Mouse (Mus musculus) forebrain, embryonic 14.5 days (tissue): ENCODE measurements around the gene Gm7075. TPM values are rescaled to one million over a fixed set of nuclear protein-coding genes. Genes with fewer than 3 reads are reported as not detected.
"Not testable (repeated sequence)": the region's sequence is repeated elsewhere in the genome, so short reads cannot be mapped to it uniquely, and the experiment has no call there.

Experiments
- ATAC-seq: fragments of 200-750 bp; cut with Nextera tagmentation; 2 replicates; pipeline ENCODE4 v1.8.0; 2017; ENCODE audit warnings: mild to moderate bottlenecking, moderate library complexity
- DNase-seq: peaks from one replicate; pipeline ENCODE4 v3.0.0-alpha.2; 2015; ENCODE audit warnings: low spot score
- H3K27ac ChIP-seq: fragments of 300-500 bp; sonication (generic); 2 replicates; pipeline ENCODE4 v1.5.1; 2014; ENCODE audit warnings: low read depth, mild to moderate bottlenecking, control low read depth, low read length, moderate library complexity
- H3K27me3 ChIP-seq: fragments of 300-500 bp; sonication (generic); replicated peaks from 2 replicates; pipeline ENCODE4 v1.6.1; 2014; ENCODE audit warnings: low read length, control low read depth, mixed read lengths; ENCODE audit not compliant: control insufficient read depth, insufficient read depth
- H3K36me3 ChIP-seq: fragments of 300-500 bp; sonication (generic); 2 replicates; pipeline ENCODE4 v1.6.1; 2014; ENCODE audit warnings: low read length, control low read depth; ENCODE audit not compliant: control insufficient read depth, insufficient read depth
- H3K4me1 ChIP-seq: fragments of 300-500 bp; sonication (generic); 2 replicates; pipeline ENCODE4 v1.6.1; 2014; ENCODE audit warnings: antibody characterized with exemption, low read length, control low read depth; ENCODE audit not compliant: control insufficient read depth, insufficient read depth
- H3K4me2 ChIP-seq: fragments of 300-500 bp; sonication (generic); 2 replicates; pipeline ENCODE4 v1.6.1; 2014; ENCODE audit warnings: mild to moderate bottlenecking, control low read depth, low read length
- H3K4me3 ChIP-seq: fragments of 300-500 bp; sonication (generic); 2 replicates; pipeline ENCODE4 v1.5.1; 2014; ENCODE audit warnings: low read depth, low read length, control low read depth
- H3K9ac ChIP-seq: fragments of 300-500 bp; sonication (generic); 2 replicates; pipeline ENCODE4 v1.6.1; 2014; ENCODE audit warnings: mild to moderate bottlenecking, low read length, control low read depth, moderate library complexity
- H3K9me3 ChIP-seq: fragments of 300-500 bp; sonication (generic); replicated peaks from 2 replicates; pipeline ENCODE4 v1.6.1; 2016; ENCODE audit warnings: low read length, control low read depth, mixed read lengths; ENCODE audit not compliant: control insufficient read depth
- WGBS: fragments of 180-500 bp; shearing (Covaris S2); extraction: QIAGEN DNeasy Blood & Tissue Kit; methylation state at CpG from one replicate; pipeline ENCODE4 v1.1.7; 2014; 5-methylcytosine and 5-hydroxymethylcytosine counted together
- polyA plus RNA-seq: library from polyadenylated mRNA; unstranded; fragments of >200 nt; fragmentation: Nextera tagmentation; extraction: Ambion mirVana; gene quantifications from 2 replicates; pipeline ENCODE4 v1.2.1, GENCODE M21; 2014

Gm7075 gene
- not detected in 2 replicates for polyA plus RNA-seq

DNA sequence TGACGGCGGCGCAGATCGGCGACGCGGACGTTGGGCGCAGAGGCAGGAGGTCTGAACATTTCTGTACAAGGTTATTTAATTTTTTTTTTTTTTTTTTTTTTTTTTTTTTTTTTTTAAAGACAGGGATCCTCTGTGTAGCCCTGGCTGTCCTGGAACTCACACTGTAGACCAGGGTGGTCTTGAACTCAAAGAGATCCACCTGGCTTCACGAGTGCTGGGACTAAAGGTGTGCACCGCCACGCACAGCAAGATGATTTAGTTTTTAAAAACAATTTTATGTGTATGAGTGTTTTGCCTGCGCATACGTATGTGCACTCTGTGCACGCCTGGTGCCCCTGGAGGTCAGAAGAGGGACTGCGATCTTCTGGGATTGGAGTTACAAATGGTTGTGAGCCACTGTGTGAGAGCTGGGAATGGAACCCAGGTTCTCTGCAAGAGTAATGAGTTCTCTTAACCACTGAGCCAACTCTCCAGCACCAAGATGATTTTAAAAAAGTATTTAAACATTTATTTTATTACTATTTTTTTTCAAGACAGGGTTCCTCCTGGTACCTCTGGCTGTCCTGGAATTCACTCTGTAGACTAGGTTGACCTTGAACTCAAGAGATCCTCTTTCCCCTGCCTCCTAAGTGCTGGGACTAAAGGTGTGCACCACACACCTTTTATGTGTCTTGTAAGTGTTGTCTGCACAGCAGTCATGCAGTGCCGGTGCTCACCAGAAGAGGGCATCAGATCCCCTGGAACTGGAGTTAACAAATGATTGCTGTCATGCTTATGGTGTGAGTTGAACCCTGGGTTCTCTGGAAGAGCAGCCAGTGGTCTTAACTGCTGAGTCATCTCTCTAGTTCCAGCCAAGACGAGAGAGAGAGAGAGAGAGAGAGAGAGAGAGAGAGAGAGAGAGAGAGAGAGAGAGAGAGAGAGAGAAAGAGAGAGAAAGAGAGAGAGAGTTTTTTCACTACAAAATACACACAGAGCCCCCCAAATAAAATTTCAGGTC, at the start of gene Gm7075:
TSS of gene Gm7075 (minus strand) at position 51 of the 997 bp plus-strand sequence.
- Histone ChIP-seq H3K9ac (no peak within 1 kb of the TSS), H3K9me3 (no peaks in the 10 kb centered on the region), H3K4me1 (no peaks in the 10 kb centered on the region), H3K36me3 (no peaks in the 10 kb centered on the region), H3K27me3 (no peaks in the 10 kb centered on the region), H3K4me3 (no peak within 1 kb of the TSS), H3K4me2 (no peak within 1 kb of the TSS), H3K27ac (no peak within 1 kb of the TSS)
- 85% methylated on average over 18 of the region's 18 CpGs for WGBS
- ATAC-seq (no peak), DNase-seq (peak; percentile 28)

DNA sequence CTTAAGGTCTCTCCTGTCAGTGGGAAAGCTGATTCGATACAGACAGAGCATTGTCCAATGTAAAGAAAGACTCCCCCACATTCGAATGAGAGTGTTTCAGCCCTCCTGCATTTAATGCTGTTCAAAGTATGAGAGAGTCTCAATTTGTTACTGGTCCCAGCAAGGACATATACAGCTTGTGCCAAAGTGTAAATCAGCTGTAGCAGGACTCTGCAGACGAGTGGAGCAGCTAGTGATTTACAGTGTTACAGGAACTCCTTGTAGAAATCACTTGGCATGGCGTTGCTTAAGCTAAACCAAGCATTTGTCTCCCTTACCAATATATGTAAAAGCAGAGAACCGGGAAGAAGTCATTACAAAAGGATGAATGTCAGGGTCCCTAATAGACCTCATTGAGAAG, 39.3 kb upstream of the Gm7075 start:
- WGBS = 61% methylated on average over 5 of the region's 5 CpGs
- Histone ChIP-seq H3K4me1 (no peaks in the 10 kb centered on the region), H3K4me3 (no peak overlapping the region), H3K27me3 (no peaks in the 10 kb centered on the region), H3K9me3 (no peaks in the 10 kb centered on the region), H3K36me3 (no peaks in the 10 kb centered on the region), H3K4me2 (no peak overlapping the region), H3K27ac (no peak overlapping the region), H3K9ac (no peak overlapping the region)
- no peak for ATAC-seq
- DNase-seq = no peak

DNA sequence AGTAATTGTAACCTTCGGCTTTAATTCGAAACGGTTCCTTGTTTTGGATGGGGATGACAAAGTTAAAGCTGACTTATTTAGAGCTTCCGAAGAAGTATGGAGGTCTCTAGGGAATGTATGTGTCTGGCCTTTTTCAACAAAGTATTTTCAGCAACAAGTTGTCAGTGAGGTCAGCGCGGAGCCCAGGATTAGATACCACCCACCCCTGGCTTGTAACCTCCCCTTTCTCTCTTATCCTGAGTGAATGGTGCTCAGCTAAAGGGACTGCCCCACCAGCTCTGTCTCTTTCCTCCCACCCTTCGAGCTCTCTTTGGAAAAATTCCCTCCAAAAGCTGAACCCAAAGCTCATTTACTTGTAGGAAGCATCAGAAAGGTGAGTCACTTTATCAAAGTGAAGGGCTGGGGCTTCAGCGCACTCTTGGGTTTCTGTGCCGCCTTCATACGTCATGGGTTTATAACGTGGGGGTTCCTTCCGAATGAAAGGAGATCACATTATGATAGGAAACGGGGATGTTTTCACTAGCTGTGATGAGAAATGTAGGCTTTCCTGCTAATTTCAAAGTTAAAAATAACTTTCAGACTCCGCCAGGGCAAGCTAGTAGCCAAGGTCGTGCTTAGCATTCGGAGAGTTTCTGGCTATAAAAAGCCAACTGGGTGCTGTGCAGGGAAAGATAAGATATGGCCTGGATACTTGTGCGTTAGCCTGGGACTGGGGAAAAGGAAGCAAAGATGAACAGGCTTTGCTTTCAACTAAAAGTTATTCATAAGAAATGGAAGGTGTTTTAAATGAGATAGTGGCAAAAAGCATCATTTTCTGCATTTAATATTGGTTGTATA, 35.9 kb upstream of the Gm7075 start:
- Histone ChIP-seq H3K27ac (no peak overlapping the region), H3K4me1 (no peaks in the 10 kb centered on the region), H3K36me3 (no peaks in the 10 kb centered on the region), H3K4me2 (no peak overlapping the region), H3K27me3 (no peaks in the 10 kb centered on the region), H3K9me3 (no peaks in the 10 kb centered on the region), H3K9ac (no peak overlapping the region), H3K4me3 (no peak overlapping the region)
- DNase-seq (no peak), ATAC-seq (no peak)
- 88% methylated on average over 17 of the region's 17 CpGs for WGBS

DNA sequence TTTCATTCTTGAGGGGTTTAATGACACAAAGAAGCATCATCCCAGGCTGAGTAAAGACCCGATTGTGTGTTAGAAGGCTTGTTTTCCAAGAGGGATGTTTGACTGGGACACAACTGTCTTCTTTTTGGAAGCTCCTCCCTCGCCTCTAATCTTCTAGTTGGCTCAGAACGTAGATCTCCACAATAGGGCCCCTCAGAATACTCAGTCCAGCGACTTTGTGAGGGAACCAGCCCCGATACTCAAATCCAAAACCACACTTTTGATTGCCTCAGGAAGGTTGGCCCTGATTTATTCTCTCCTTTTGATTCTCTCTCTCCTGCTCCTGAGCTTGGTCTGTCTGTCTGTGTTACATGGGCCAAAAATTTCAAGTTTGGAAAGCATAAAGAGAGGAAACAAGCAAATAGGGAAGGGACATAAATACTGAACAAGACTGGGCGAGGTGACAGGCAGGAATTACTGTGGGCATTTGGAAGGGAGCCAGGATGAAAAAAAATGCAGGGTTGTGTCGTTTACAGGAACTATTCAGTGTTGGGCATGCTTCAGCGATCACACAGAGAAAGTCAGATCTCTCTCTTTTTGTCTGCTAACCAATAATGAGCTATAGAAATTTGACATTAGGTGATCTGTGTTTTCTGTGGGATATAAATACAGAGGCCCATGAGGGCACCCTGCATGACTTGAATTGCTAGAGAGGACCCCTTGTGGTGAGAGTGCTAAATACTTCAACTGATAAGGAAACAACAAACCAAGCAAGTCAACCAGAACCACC, 33.7 kb upstream of the Gm7075 start:
- no peak overlapping the region for H3K4me3 ChIP-seq
- H3K9ac ChIP-seq = no peak overlapping the region
- no peaks in the 10 kb centered on the region for H3K27me3 ChIP-seq
- DNase-seq = peak; percentile 84
- H3K27ac ChIP-seq = no peak overlapping the region; the same call in 1 of the 2 replicates
- H3K4me1 ChIP-seq = no peaks in the 10 kb centered on the region
- WGBS = 11% methylated on average over 8 of the region's 8 CpGs
- no peak overlapping the region for H3K4me2 ChIP-seq
- peak; percentile 74; the same call in 1 of the 2 replicates for ATAC-seq
- no peaks in the 10 kb centered on the region for H3K36me3 ChIP-seq
- H3K9me3 ChIP-seq = no peaks in the 10 kb centered on the region

DNA sequence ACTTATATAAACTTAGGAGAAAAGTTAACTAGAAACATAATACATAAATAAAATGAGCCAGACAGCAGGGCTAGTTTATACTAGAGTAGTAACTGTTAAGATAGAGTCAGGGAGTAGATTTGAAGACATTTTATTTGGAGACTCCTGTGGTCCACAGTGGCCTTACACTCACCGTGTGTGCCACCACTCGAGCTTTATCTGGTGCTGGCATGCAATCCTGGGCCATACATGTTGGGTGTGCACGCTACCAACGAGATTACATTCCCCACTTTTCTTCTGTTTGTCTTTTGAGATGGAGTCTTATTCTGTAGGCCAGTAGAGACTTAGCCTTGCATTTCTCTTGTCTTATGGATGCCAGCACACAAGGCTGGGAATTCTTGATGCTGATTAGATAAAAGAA, 32.3 kb upstream of the Gm7075 start:
- Histone ChIP-seq H3K27me3 (no peaks in the 10 kb centered on the region), H3K9ac (no peak overlapping the region), H3K4me3 (no peak overlapping the region), H3K9me3 (no peaks in the 10 kb centered on the region), H3K4me2 (no peak overlapping the region), H3K4me1 (no peaks in the 10 kb centered on the region), H3K27ac (no peak overlapping the region), H3K36me3 (no peaks in the 10 kb centered on the region)
- DNase-seq (no peak), ATAC-seq (no peak)
- WGBS = 93% methylated on average over 4 of the region's 4 CpGs

DNA sequence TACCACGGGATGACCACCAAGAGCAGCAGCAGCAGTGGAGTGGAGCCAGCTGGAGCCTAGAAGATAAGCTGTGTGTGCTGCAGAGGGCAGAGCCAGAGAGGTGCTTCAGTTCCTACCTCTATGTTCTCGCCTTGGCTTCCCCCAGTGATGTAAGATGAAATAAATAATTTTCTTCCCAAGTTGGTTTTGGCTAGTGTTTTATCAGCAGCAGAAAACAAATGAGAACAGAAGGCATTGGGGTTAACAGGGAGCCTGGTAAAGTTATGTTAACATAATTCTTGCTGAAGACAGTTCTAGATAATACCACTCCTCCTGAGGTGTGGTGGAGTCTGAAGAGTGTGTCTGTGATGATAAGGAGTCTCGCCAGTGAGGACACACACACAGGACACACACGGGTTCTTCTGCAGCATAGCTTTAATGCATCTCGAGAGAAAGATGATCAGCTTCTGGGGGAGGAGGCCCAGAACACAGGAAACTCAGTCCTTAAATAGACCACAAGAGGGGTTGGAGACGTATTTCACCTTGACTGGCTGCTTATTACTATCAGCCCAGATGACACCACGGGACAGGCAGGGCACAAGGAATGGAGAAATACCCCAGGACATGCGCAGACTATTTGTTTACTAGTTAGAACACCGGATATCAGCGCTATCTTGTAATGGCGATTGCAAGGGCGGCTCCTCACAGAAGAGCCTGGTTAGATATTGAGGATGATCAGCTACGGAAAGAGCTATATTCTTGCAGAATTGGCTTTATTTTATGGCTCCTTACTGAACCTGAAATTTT, 23.2 kb upstream of the Gm7075 start:
- not testable (repeated sequence) for H3K27me3 ChIP-seq, H3K4me3 ChIP-seq, H3K36me3 ChIP-seq, H3K9ac ChIP-seq, H3K9me3 ChIP-seq, DNase-seq, ATAC-seq, H3K4me2 ChIP-seq, H3K4me1 ChIP-seq, H3K27ac ChIP-seq
- 89% methylated on average over 13 of the region's 13 CpGs for WGBS

DNA sequence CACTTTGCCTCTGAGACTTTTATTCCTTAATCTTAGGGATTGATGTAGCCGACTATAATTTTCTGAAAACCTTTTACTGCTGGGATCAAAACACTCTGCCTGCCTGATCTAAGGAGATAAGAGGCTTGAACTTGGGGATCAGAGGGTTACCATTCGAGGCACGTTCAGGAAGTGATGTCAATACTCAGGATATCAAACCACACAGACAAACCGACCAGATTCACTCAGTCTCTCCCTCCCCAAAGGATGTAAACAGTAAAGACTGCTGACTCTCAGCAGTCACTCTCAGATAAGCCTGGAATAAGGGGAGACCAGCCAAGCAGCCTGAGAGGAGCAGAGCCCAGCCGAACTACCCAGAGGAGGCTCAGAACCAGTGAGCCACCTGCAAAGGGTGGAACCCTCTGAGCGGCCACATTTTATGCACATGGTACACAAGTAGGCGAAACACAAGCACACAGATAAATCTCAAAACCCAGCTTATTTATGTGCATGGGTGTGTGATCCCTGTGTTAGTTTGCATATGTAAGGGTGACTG, 18.2 kb upstream of the Gm7075 start:
- Histone ChIP-seq H3K4me2 (no peak overlapping the region), H3K9ac (no peak overlapping the region), H3K9me3 (no peaks in the 10 kb centered on the region), H3K36me3 (no peaks in the 10 kb centered on the region), H3K4me1 (no peaks in the 10 kb centered on the region), H3K27ac (no peak overlapping the region), H3K4me3 (no peak overlapping the region), H3K27me3 (no peaks in the 10 kb centered on the region)
- DNase-seq (no peak), ATAC-seq (no peak)
- 80% methylated on average over 7 of the region's 7 CpGs for WGBS
